Mouse (Mus musculus) right cerebral cortex, postnatal 10 days (tissue): ENCODE measurements around the gene Wdr64.
A peak's percentile ranks its signal among the peaks of the same experiment; 100 is the strongest.

Experiments
- DNase-seq, 2 experiments: peaks; one replicate each; pipeline ENCODE4 v3.0.0; 2021; ENCODE audit warnings: low spot score in 2 of 2

The Wdr64 gene

DNA sequence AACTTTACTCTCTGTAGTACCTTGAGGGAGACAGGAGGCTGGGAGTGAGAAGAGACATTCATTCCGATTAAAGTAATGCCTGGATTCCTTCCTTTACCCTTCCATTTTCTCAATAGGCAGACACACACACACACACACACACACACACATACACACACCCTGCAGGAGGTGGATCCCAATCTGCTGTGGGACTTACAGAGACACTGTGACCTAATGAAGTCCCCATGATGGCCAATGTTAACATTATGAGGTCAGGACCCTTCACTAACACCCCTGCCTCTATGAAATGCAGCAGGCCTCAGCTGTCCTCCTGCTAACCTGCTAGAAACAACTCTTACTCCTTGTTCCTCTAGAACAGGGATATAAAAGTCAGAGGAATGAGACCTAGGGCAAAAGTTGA, at the start of gene Wdr64:
Wdr64 (plus strand) TSS at position 301 of the 400 bp plus-strand sequence.
- no peak for DNase-seq

- DNase-seq = no peak
Measured at GRCm38 (mm10) chr1:175648615-175649014, 49.8 kb upstream of the Wdr64 start.

- DNase-seq = no peak
Measured at GRCm38 (mm10) chr1:175659900-175660299, 38.5 kb upstream of the Wdr64 start.

GRCm38 (mm10) chr1:175668666-175669405, 29.6 kb upstream of the Wdr64 start:
- DNase-seq = peak; percentile 35 to 42

DNA sequence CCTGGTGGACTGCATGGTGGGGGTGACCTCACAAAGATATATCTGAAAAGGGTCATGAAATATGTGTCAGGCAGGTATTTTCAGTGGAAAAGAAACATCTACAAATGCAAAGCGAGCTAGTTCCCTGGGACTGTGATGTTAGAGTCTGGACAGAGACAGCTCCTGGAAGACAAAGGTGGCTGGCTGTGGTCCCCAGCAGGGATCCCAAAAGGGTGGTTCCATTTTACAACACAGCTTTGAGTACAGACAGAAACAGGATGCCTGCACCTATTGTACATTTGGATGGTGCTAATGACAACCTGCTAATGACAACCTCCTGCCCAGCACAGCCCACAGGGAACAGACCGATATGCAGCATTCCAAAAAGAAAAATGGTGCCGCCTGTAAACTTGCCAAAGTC, 28.9 kb upstream of the Wdr64 start:
- no peak for DNase-seq

DNA sequence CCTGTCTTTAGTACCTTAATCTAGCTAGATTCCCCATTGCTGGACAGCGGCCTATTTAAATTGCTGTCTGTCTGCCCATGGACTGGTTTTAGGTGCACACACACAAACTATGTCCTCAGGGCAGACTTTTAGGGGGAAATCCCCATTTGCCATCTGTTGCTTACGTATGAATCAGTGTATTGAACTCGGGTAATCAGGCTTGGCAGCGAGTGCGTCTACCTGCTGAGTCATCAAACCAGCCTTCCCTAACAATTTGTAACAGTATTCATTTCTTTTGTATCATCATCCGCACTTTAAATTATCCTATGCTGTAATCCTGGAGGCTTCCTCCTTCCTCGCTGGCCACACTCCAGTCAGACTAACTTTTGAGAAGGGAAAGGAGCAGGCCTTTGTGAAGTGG, 28.4 kb upstream of the Wdr64 start:
- no peak for DNase-seq

- DNase-seq = no peak
Measured at GRCm38 (mm10) chr1:175671626-175672025, 26.8 kb upstream of the Wdr64 start.

DNA sequence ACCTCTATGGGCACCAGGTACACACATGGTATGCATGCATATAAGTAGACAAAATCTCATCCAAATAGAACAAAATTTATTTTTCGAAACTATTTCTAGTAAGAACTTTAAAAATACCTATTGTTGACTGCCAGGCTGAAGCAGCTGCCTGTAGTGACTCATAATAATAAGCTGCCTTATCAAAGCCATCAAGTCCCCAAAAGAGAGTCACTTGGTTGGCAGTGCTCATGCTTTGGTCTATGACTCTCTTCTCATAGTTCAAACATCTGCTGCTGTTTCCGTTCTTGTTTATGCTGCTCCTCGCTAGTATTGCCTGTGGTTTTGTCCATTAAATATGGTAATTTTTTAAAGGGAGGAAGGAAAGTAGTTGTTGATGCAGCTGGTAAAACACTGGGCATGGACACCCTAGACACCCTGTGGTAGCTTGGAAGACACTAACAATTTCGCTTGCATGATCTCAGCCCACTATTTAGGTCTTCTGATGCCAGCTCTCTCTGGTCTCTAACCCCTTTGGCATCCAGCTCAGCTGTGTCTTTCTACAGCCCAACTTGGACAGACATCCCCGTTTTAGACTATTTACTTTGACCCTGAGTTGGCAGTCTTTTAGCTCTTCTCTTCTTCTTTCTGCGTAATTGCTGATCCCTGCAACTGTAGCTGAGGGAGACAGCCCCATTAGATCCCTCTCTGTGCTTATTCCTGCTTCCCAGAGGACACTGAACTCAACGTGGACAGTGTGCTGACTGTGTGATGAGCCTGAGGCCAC, 24.6 kb upstream of the Wdr64 start:
- DNase-seq = no peak

DNA sequence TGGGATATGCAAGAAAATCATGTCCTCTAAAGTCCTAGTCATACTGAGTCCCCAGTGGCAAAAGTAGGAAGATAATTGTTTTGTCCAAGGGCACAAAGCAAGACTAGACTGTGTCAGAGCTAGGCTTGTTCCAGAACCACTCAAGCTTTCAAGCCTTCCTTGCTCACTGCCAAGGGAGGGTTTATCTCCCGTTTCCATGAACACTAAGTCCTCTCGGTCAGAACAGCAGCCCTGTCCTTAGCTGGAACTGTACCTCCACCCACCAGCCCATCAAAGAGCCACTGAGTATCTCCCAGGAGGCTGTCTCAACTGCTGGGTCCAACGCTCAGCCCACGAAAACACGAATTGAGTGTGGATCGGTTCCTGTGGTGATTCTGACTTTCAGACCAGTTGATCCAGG, 23.3 kb upstream of the Wdr64 start:
- DNase-seq = no peak

DNA sequence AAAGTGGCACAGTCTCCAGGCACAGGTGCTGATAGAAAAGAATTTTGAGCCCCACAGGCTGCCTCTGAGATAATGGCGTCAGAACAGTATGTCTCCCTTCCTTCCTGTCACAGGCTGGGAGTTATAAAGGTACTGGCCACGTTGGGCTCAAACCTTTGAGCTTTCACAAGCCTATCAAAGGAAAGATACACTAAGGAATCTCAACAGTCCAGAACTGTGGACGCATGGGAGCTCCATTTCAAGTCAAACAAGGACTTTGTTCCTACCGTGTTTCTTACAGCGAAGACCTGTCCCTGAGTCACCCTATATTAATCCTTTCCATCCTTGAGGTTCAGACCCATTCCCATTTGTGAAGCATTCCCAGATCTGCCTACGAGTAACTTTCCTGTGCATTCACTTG, 20.9 kb upstream of the Wdr64 start:
- DNase-seq = no peak

- no peak for DNase-seq
Measured at GRCm38 (mm10) chr1:175680995-175681394, 17.4 kb upstream of the Wdr64 start.

- DNase-seq = no peak
Measured at GRCm38 (mm10) chr1:175691686-175692245, 6.6 kb upstream of the Wdr64 start.

- peak; percentile 99 for DNase-seq
Measured at GRCm38 (mm10) chr1:175692246-175692996, 6.0 kb upstream of the Wdr64 start, which contains the start of the genes Opn3 and Chml. TSS of gene Opn3 (minus strand) at chr1:175692776. TSS of gene Chml (minus strand) at chr1:175692901.

GRCm38 (mm10) chr1:175692997-175693361, 5.4 kb upstream of the Wdr64 start:
- DNase-seq = no peak

GRCm38 (mm10) chr1:175693429-175693960, 4.9 kb upstream of the Wdr64 start:
- DNase-seq = peak in 1 of 2 experiments; percentile 52

DNA sequence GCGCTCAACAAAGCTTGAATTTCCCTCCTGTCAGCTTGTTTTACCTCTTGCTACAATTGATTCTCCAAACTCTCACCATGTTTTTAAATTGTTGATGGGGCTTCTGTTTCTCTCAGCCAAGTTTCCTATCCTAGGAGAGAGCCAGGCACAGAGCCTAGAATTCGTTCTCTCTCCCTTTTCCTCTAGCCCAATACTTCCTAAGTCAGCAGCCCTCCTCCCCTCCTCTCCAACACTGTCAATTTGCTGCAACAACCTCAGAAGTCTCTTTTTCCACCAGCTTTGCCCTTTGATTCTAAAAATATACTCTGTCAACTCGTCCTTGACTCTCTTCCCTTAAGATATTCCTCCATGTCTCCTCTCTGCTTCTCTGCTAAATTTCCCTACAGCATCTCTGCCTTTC, 982 bp downstream of the Wdr64 start:
- DNase-seq = no peak

- DNase-seq = no peak
Measured at GRCm38 (mm10) chr1:175699796-175700195, 1.4 kb downstream of the Wdr64 start.

DNA sequence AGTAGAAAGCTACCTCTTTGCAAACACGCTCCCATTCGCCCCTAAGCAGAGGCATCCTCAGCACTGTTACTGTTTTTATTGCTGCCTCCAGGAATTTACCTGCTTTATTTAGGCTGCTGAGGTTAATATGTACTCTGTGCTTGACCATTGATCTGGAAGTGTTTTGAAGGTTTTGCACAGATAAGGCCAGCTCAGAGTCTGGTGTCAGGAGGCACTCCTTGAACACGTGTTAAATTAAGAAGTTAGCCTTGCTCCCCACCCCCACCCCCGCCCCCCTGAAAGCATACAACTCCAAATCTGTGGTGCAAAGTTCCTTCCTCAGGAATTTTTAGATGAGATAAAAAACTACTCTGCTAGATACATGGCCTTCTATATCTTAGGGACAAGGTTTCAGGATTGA, 2.8 kb downstream of the Wdr64 start:
- no peak for DNase-seq

- no peak for DNase-seq
Measured at GRCm38 (mm10) chr1:175707599-175707998, 9.2 kb downstream of the Wdr64 start.

DNA sequence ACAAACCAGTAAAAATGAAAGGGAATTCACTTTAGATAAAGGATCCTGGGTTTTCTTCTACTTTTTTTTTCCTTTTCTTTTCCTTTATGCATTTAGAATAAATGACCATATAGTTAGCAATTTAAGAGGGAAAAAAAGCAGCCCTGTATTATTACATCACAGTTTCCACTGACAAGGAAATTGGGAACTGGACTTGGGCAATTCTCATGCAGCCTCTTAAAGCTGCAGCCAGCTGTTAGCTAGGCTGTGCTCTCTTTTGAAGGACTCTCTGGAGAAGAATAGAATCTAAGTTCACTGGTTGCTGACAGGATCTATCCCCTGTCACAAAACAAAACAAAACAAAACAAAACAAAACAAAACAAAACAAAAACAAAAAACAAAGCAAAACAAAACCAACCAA, 9.6 kb downstream of the Wdr64 start:
- DNase-seq = no peak

DNA sequence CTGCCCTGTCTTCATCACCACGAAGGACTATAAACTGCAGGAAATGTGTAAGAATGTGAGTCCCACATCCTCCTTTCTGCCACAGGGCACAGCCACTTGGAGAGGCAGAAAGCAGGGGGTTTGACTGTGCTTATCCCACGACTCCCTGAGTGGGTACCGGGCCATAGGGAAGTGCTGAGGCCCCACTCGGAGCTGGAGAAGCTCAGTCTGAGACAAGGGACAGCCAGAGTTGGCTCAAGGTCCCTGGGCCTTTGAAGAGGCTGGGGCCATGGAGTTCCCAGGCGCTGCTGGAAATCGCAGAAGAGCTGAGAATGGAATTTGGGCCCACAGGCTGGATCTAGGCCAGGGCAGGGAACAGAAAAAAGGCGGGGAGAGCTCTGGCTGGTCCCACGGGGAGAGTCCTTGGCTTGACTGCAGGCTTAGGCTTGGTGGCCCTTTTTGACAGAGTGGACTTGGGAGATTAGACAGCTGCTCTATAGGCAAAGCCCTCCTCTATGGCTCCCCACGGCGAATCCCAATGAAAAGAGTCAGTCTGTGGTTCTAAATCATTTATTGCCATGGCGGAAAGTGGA, 14.0 kb downstream of the Wdr64 start:
- no peak for DNase-seq
